Mouse (Mus musculus) ovary, postnatal 36 days (tissue): ENCODE measurements around the gene Myocos.
"Not testable (repeated sequence)": the region's sequence is repeated elsewhere in the genome, so short reads cannot be mapped to it uniquely, and the experiment has no call there.

Experiments
- DNase-seq: peaks from one replicate; pipeline ENCODE4 v3.0.0; 2022; ENCODE audit warnings: low spot score, mixed read lengths

Gene Myocos

GRCm38 (mm10) chr1:162658119-162658518 lies at the start of gene Myocos:
TSS of gene Myocos (minus strand) at chr1:162658219.
- no peak for DNase-seq

GRCm38 (mm10) chr1:162700389-162701066 lies 42.5 kb upstream of the Myocos start:
- DNase-seq = no peak

- no peak for DNase-seq
These were observed 39.8 kb upstream of the Myocos start for GRCm38 (mm10) chr1:162697866-162698265.

GRCm38 (mm10) chr1:162693721-162694120 lies 35.7 kb upstream of the Myocos start:
- DNase-seq = no peak

GRCm38 (mm10) chr1:162665486-162666174 lies 7.6 kb upstream of the Myocos start:
- no peak for DNase-seq

- DNase-seq = peak; percentile 62
These were observed 6.9 kb upstream of the Myocos start for GRCm38 (mm10) chr1:162664826-162665475.

GRCm38 (mm10) chr1:162660276-162660860 lies 2.3 kb upstream of the Myocos start:
- DNase-seq = peak; percentile 24

GRCm38 (mm10) chr1:162648416-162648815 lies 9.6 kb downstream of the Myocos start:
- no peak for DNase-seq

GRCm38 (mm10) chr1:162646083-162646686 lies 11.8 kb downstream of the Myocos start:
- DNase-seq = no peak

- DNase-seq = peak; percentile 55
These were observed 14.3 kb downstream of the Myocos start for GRCm38 (mm10) chr1:162643752-162644151.

GRCm38 (mm10) chr1:162642591-162642990 lies 15.4 kb downstream of the Myocos start:
- DNase-seq = no peak

GRCm38 (mm10) chr1:162639861-162640260 lies 18.2 kb downstream of the Myocos start:
- DNase-seq = no peak

- DNase-seq = no peak
These were observed 18.8 kb downstream of the Myocos start, which contains the start of gene Myoc for GRCm38 (mm10) chr1:162639051-162639750. TSS of gene Myoc (plus strand) at chr1:162639155.

GRCm38 (mm10) chr1:162638535-162638934 lies 19.5 kb downstream of the Myocos start:
- DNase-seq = no peak

- no peak for DNase-seq
These were observed 21.5 kb downstream of the Myocos start for GRCm38 (mm10) chr1:162636516-162636915.

GRCm38 (mm10) chr1:162635291-162635931 lies 22.6 kb downstream of the Myocos start:
- not testable (repeated sequence) for DNase-seq

GRCm38 (mm10) chr1:162628326-162628725 lies 29.7 kb downstream of the Myocos start:
- DNase-seq = not testable (repeated sequence)

GRCm38 (mm10) chr1:162627821-162628220 lies 30.2 kb downstream of the Myocos start:
- peak; percentile 33 for DNase-seq

- no peak for DNase-seq
These were observed 32.8 kb downstream of the Myocos start for GRCm38 (mm10) chr1:162625229-162625628.

GRCm38 (mm10) chr1:162623895-162624294 lies 34.1 kb downstream of the Myocos start:
- peak; percentile 30 for DNase-seq

- no peak for DNase-seq
These were observed 37.5 kb downstream of the Myocos start for GRCm38 (mm10) chr1:162620487-162620886.
